Mouse (Mus musculus) C2C12 (cell line): ENCODE measurements at regions not wholly inside any gene's neighbourhood (a gene's known extent, or its start where the extent isn't known, plus 50 kb on each side); places are given as distances from the start of the nearest gene placed in this dataset.

ENCODE experiments used
- H3K27me3 ChIP-seq: one replicate; pipeline ENCODE4 v1.6.1; 2011; ENCODE audit not compliant: control insufficient read depth, insufficient read depth, insufficient read length
- H3K36me3 ChIP-seq: one replicate; pipeline ENCODE4 v1.6.1; 2011; ENCODE audit not compliant: control insufficient read depth, insufficient read depth
- H3K4me3 ChIP-seq: one replicate; pipeline ENCODE4 v1.5.1; 2011; ENCODE audit warnings: mild to moderate bottlenecking, control low read depth; ENCODE audit not compliant: poor library complexity, insufficient read depth, severe bottlenecking
- H3K79me2 ChIP-seq: one replicate; pipeline ENCODE4 v1.6.1; 2011; ENCODE audit not compliant: control insufficient read depth, insufficient read depth
- H3K79me3 ChIP-seq: one replicate; pipeline ENCODE4 v1.6.1; 2011; ENCODE audit warnings: low read depth, control low read depth
- H3ac ChIP-seq: one replicate; pipeline ENCODE3; 2011; ENCODE audit warnings: low read depth; ENCODE audit not compliant: control insufficient read depth, insufficient read length
- CEBPB ChIP-seq: IDR thresholded peaks from one replicate; pipeline ENCODE4 v1.6.1; 2011; ENCODE audit warnings: low read depth, mild to moderate bottlenecking, control low read depth, moderate library complexity
- CTCF ChIP-seq: IDR thresholded peaks from one replicate; pipeline ENCODE4 v1.5.1; 2011; ENCODE audit not compliant: control insufficient read depth, insufficient read depth, insufficient read length
- FOSL1 ChIP-seq: IDR thresholded peaks from one replicate; pipeline ENCODE4 v1.8.0; 2011; ENCODE audit warnings: mild to moderate bottlenecking, low read length; ENCODE audit not compliant: poor library complexity, insufficient read depth, severe bottlenecking
- MAX ChIP-seq: IDR thresholded peaks from one replicate; pipeline ENCODE4 v1.6.1; 2011; ENCODE audit warnings: mild to moderate bottlenecking, control low read depth
- MYOD1 ChIP-seq: IDR thresholded peaks from one replicate; pipeline ENCODE4 v1.6.1; 2011; ENCODE audit warnings: low read depth; ENCODE audit not compliant: control insufficient read depth, insufficient read length
- MYOG ChIP-seq: IDR thresholded peaks from one replicate; pipeline ENCODE4 v1.6.1; 2011; ENCODE audit not compliant: control insufficient read depth, insufficient read length; ENCODE audit errors: extremely low read depth
- USF1 ChIP-seq: IDR thresholded peaks from one replicate; pipeline ENCODE4 v1.6.1; 2011; ENCODE audit warnings: low read depth, mild to moderate bottlenecking, control low read depth, moderate library complexity

- Histone ChIP-seq H3K4me3 (no peak overlapping the region), H3K27me3 (no peaks in the 10 kb centered on the region), H3K79me2 (no peaks in the 10 kb centered on the region), H3ac (no peak overlapping the region), H3K79me3 (no peaks in the 10 kb centered on the region), H3K36me3 (no peaks in the 10 kb centered on the region)
- TF ChIP-seq USF1 = no peak
- TF ChIP-seq FOSL1 = no peak
- no peak for TF ChIP-seq MYOG
- no peak for TF ChIP-seq MAX
- no peak for TF ChIP-seq CEBPB
- no peak for TF ChIP-seq CTCF
- no peak for TF ChIP-seq MYOD1
These were observed 161.4 kb downstream of the Faxc start for GRCm38 (mm10) chr4:22092551-22092950.

GRCm38 (mm10) chr4:22095257-22096031, 164.3 kb downstream of the Faxc start:
- TF ChIP-seq CTCF = no peak
- no peak for TF ChIP-seq MAX
- no peak for TF ChIP-seq USF1
- no peak for TF ChIP-seq CEBPB
- no peak for TF ChIP-seq FOSL1
- TF ChIP-seq MYOG = no peak
- TF ChIP-seq MYOD1 = no peak
- H3K79me3 ChIP-seq = no peaks in the 10 kb centered on the region
- no peaks in the 10 kb centered on the region for H3K36me3 ChIP-seq
- no peaks in the 10 kb centered on the region for H3K79me2 ChIP-seq
- H3K4me3 ChIP-seq = no peak overlapping the region
- no peak overlapping the region for H3ac ChIP-seq
- H3K27me3 ChIP-seq = no peaks in the 10 kb centered on the region

GRCm38 (mm10) chr4:22098605-22099004, 167.5 kb downstream of the Faxc start:
- Histone ChIP-seq H3K27me3 (no peaks in the 10 kb centered on the region), H3K79me2 (no peaks in the 10 kb centered on the region), H3ac (no peak overlapping the region), H3K79me3 (no peaks in the 10 kb centered on the region), H3K4me3 (no peak overlapping the region), H3K36me3 (no peaks in the 10 kb centered on the region)
- TF ChIP-seq MAX (no peak), MYOG (no peak), FOSL1 (no peak), CEBPB (no peak), MYOD1 (no peak), USF1 (no peak), CTCF (no peak)

- Histone ChIP-seq H3ac (no peak overlapping the region), H3K79me2 (no peaks in the 10 kb centered on the region), H3K36me3 (no peaks in the 10 kb centered on the region), H3K4me3 (no peak overlapping the region), H3K79me3 (no peaks in the 10 kb centered on the region), H3K27me3 (no peaks in the 10 kb centered on the region)
- TF ChIP-seq MYOD1 (no peak), MAX (no peak), FOSL1 (no peak), CEBPB (no peak), CTCF (no peak), USF1 (no peak), MYOG (no peak)
These were observed 171.3 kb downstream of the Faxc start for GRCm38 (mm10) chr4:22102478-22102877.

- no peak overlapping the region for H3K4me3 ChIP-seq
- H3K27me3 ChIP-seq = no peaks in the 10 kb centered on the region
- TF ChIP-seq FOSL1 (no peak), CEBPB (no peak), USF1 (no peak), CTCF (no peak), MYOD1 (no peak), MYOG (no peak), MAX (no peak)
- no peaks in the 10 kb centered on the region for H3K36me3 ChIP-seq
- no peaks in the 10 kb centered on the region for H3K79me3 ChIP-seq
- H3K79me2 ChIP-seq = no peaks in the 10 kb centered on the region
- H3ac ChIP-seq = no peak overlapping the region
These were observed 172.0 kb downstream of the Faxc start for GRCm38 (mm10) chr4:22103001-22103587.
